Mouse (Mus musculus) MEL (cell line): ENCODE data around the gene B3gnt4. TPM values are rescaled to one million over a fixed set of nuclear protein-coding genes. Genes with fewer than 3 reads are reported as not detected.

Experiments
- DNase-seq: peaks from one replicate; pipeline ENCODE4 v3.0.0; 2011; ENCODE audit warnings: low read depth, low spot score
- H3K27ac ChIP-seq: 2 replicates; pipeline ENCODE4 v1.5.1; 2012; ENCODE audit warnings: low read depth, mild to moderate bottlenecking, control low read depth, low read length, moderate library complexity; ENCODE audit not compliant: control insufficient read depth
- H3K27me3 ChIP-seq, 2 experiments: fragments of 150-350 bp in 1 of 2; sonication (generic) in 1 of 2; 2 replicates each; pipeline ENCODE4 v1.6.1; 2012; ENCODE audit warnings: low read length in 2 of 2, mild to moderate bottlenecking in 2 of 2, improper control_type of control experiment in 1 of 2, moderate library complexity in 1 of 2; ENCODE audit not compliant: insufficient read depth in 2 of 2, control insufficient read depth in 1 of 2
- H3K36me3 ChIP-seq, 2 experiments: 2 replicates each; pipeline ENCODE4 v1.6.1; 2012 to 2014; ENCODE audit warnings: low read length in 2 of 2, improper control_type of control experiment in 1 of 2, inconsistent platforms in 1 of 2, mild to moderate bottlenecking in 1 of 2; ENCODE audit not compliant: insufficient read depth in 2 of 2, control insufficient read depth in 1 of 2
- H3K4me1 ChIP-seq, 2 experiments: fragments of 150-350 bp in 1 of 2; sonication (generic) in 1 of 2; 2 replicates each; pipeline ENCODE4 v1.6.1; 2012; ENCODE audit warnings: low read length in 2 of 2, improper control_type of control experiment in 1 of 2, mild to moderate bottlenecking in 1 of 2; ENCODE audit not compliant: insufficient read depth in 2 of 2, control insufficient read depth in 1 of 2
- H3K4me3 ChIP-seq, 2 experiments: fragments of 150-350 bp in 1 of 2; sonication (generic) in 1 of 2; 2 replicates each; pipeline ENCODE4 v1.5.1; 2012; ENCODE audit warnings: low read depth in 2 of 2, low read length in 2 of 2, mild to moderate bottlenecking in 2 of 2, moderate library complexity in 2 of 2, control low read depth in 1 of 2, improper control_type of control experiment in 1 of 2; ENCODE audit not compliant: control insufficient read depth in 1 of 2, insufficient read depth in 1 of 2
- H3K79me2 ChIP-seq: 2 replicates; pipeline ENCODE4 v1.6.1; 2012; ENCODE audit warnings: mild to moderate bottlenecking, low read length, moderate library complexity; ENCODE audit not compliant: control insufficient read depth, poor library complexity, insufficient read depth
- H3K9ac ChIP-seq: 2 replicates; pipeline ENCODE4 v1.6.1; 2012; ENCODE audit warnings: low read depth, mild to moderate bottlenecking, control low read depth, low read length, moderate library complexity; ENCODE audit not compliant: control insufficient read depth, poor library complexity, severe bottlenecking
- H3K9me3 ChIP-seq: fragments of 150-350 bp; sonication (generic); replicated peaks from 2 replicates; pipeline ENCODE4 v1.6.1; 2012; ENCODE audit warnings: mild to moderate bottlenecking, low read length, improper control_type of control experiment, moderate library complexity; ENCODE audit not compliant: insufficient read depth
- BHLHE40 ChIP-seq: IDR thresholded peaks from 2 replicates; pipeline ENCODE4 v1.6.1; 2012; ENCODE audit warnings: low read depth, mild to moderate bottlenecking, inconsistent platforms, low read length, improper control_type of control experiment, borderline replicate concordance
- CHD2 ChIP-seq: IDR thresholded peaks from 2 replicates; pipeline ENCODE4 v1.6.1; 2011; ENCODE audit warnings: low read length, improper control_type of control experiment
- CTCF ChIP-seq, 3 experiments: IDR thresholded peaks in 2 of 3; conservative IDR thresholded peaks in 1 of 3; 2 replicates each; pipeline ENCODE4 v1.5.1; 2011 to 2012; ENCODE audit warnings: low read length in 3 of 3, low read depth in 2 of 3, mild to moderate bottlenecking in 2 of 3, improper control_type of control experiment in 1 of 3, inconsistent platforms in 1 of 3, mixed read lengths in 1 of 3, moderate library complexity in 1 of 3; ENCODE audit not compliant: control insufficient read depth in 1 of 3, insufficient read depth in 1 of 3, poor library complexity in 1 of 3, severe bottlenecking in 1 of 3
- E2F4 ChIP-seq: IDR thresholded peaks from 2 replicates; pipeline ENCODE4 v1.6.1; 2011; ENCODE audit warnings: low read depth, low read length, improper control_type of control experiment, borderline replicate concordance
- ELF1 ChIP-seq: IDR thresholded peaks from 2 replicates; pipeline ENCODE4 v1.6.1; 2014; ENCODE audit warnings: low read depth, mild to moderate bottlenecking, inconsistent platforms, low read length, improper control_type of control experiment, moderate library complexity
- EP300 ChIP-seq, 2 experiments: IDR thresholded peaks; 2 replicates each; pipeline ENCODE4 v1.6.1; 2011; ENCODE audit warnings: improper control_type of control experiment in 2 of 2, low read length in 2 of 2, low read depth in 1 of 2, mild to moderate bottlenecking in 1 of 2
- GABPA ChIP-seq: IDR thresholded peaks from 2 replicates; pipeline ENCODE4 v1.6.1; 2012; ENCODE audit warnings: low read depth, mild to moderate bottlenecking, inconsistent platforms, low read length, improper control_type of control experiment, moderate library complexity
- GATA1 ChIP-seq: IDR thresholded peaks from 2 replicates; pipeline ENCODE4 v1.6.1; 2011; ENCODE audit warnings: low read depth, low read length, improper control_type of control experiment
- JUND ChIP-seq: IDR thresholded peaks from 2 replicates; pipeline ENCODE4 v1.6.1; 2011; ENCODE audit warnings: low read depth, mild to moderate bottlenecking, improper control_type of control experiment, low read length
- KAT2A ChIP-seq: conservative IDR thresholded peaks from 2 replicates; pipeline ENCODE4 v1.6.1; 2012; ENCODE audit warnings: low read depth, low read length, improper control_type of control experiment, inconsistent platforms
- MAFK ChIP-seq: IDR thresholded peaks from 2 replicates; pipeline ENCODE4 v1.6.1; 2011; ENCODE audit warnings: low read depth, mild to moderate bottlenecking, low read length, improper control_type of control experiment, borderline replicate concordance
- MAX ChIP-seq: IDR thresholded peaks from 2 replicates; pipeline ENCODE4 v1.6.1; 2011; ENCODE audit warnings: low read length, improper control_type of control experiment
- MAZ ChIP-seq: IDR thresholded peaks from 2 replicates; pipeline ENCODE4 v1.6.1; 2012; ENCODE audit warnings: low read depth, mild to moderate bottlenecking, inconsistent platforms, low read length, improper control_type of control experiment
- MEF2A ChIP-seq: IDR thresholded peaks from 2 replicates; pipeline ENCODE4 v1.6.1; 2014; ENCODE audit warnings: low read depth, mild to moderate bottlenecking, inconsistent platforms, low read length, improper control_type of control experiment; ENCODE audit not compliant: poor library complexity, insufficient replicate concordance, severe bottlenecking; ENCODE audit errors: extremely low read depth
- MYC ChIP-seq: IDR thresholded peaks from 2 replicates; pipeline ENCODE4 v1.6.1; 2011; ENCODE audit warnings: low read depth, mild to moderate bottlenecking, low read length, improper control_type of control experiment, moderate library complexity
- NELFE ChIP-seq: IDR thresholded peaks from 2 replicates; pipeline ENCODE4 v1.6.1; 2011; ENCODE audit warnings: low read depth, low read length, improper control_type of control experiment
- NRF1 ChIP-seq: IDR thresholded peaks from 2 replicates; pipeline ENCODE4 v1.6.1; 2014; ENCODE audit warnings: low read depth, mild to moderate bottlenecking, inconsistent platforms, low read length, improper control_type of control experiment, moderate library complexity; ENCODE audit not compliant: poor library complexity, insufficient read depth, severe bottlenecking
- POLR2AphosphoS2 ChIP-seq: IDR thresholded peaks from 2 replicates; pipeline ENCODE4 v1.6.1; 2011; ENCODE audit warnings: low read length, improper control_type of control experiment
- RCOR1 ChIP-seq: IDR thresholded peaks from 2 replicates; pipeline ENCODE4 v1.6.1; 2012; ENCODE audit warnings: low read depth, mild to moderate bottlenecking, inconsistent platforms, low read length, improper control_type of control experiment
- SIN3A ChIP-seq: IDR thresholded peaks from 2 replicates; pipeline ENCODE4 v1.6.1; 2012; ENCODE audit warnings: low read length, improper control_type of control experiment, inconsistent platforms
- SMC3 ChIP-seq: IDR thresholded peaks from 2 replicates; pipeline ENCODE4 v1.6.1; 2011; ENCODE audit warnings: low read depth, low read length, improper control_type of control experiment
- UBTF ChIP-seq: IDR thresholded peaks from 2 replicates; pipeline ENCODE4 v1.6.1; 2012; ENCODE audit warnings: low read depth, mild to moderate bottlenecking, inconsistent platforms, low read length, improper control_type of control experiment, moderate library complexity, borderline replicate concordance; ENCODE audit not compliant: insufficient read depth
- ZKSCAN1 ChIP-seq: IDR thresholded peaks from 2 replicates; pipeline ENCODE4 v1.6.1; 2012; ENCODE audit warnings: low read depth, mild to moderate bottlenecking, inconsistent platforms, low read length, improper control_type of control experiment, moderate library complexity
- ZMIZ1 ChIP-seq: IDR thresholded peaks from 2 replicates; pipeline ENCODE4 v1.6.1; 2012; ENCODE audit warnings: low read depth, mild to moderate bottlenecking, inconsistent platforms, low read length, improper control_type of control experiment, moderate library complexity
- ZNF384 ChIP-seq: IDR thresholded peaks from 2 replicates; pipeline ENCODE4 v1.6.1; 2012; ENCODE audit warnings: low read depth, mild to moderate bottlenecking, inconsistent platforms, low read length, improper control_type of control experiment
- polyA plus RNA-seq, 2 experiments: library from polyadenylated mRNA; stranded (reverse) in 1 of 2; unstranded in 1 of 2; fragments of >175 nt in 1 of 2; fragments of >200 nt in 1 of 2; gene quantifications; 2 replicates each; pipeline versions ENCODE4 v1.2.1 to v1.2.4; 2012; ENCODE audit warnings: low replicate concordance in 2 of 2, low read depth in 1 of 2; ENCODE audit not compliant: insufficient read length in 2 of 2, insufficient read depth in 1 of 2, missing spikeins in 1 of 2
- total RNA-seq: library from RNA; depleted of rRNA; stranded (reverse); fragments of 300-350 nt; gene quantifications from 2 replicates; pipeline ENCODE4 v1.2.3, GENCODE M21; 2012

Gene B3gnt4
- total and polyA plus RNA-seq, 3 experiments: 0.25 to 0.39 TPM; not detected in 1

- no peak for DNase-seq
- peaks cover 0 to 8% of the 10 kb centered on the region in 2 experiments; a peak in 2 of 4 replicates for H3K36me3 ChIP-seq
- no peak for TF ChIP-seq JUND
- no peak for TF ChIP-seq ELF1
- TF ChIP-seq UBTF: no peak
- TF ChIP-seq ZMIZ1: no peak
- no peak for TF ChIP-seq ZNF384
- TF ChIP-seq BHLHE40: no peak
- no peak for TF ChIP-seq GABPA
- no peak for TF ChIP-seq CHD2
- TF ChIP-seq ZKSCAN1: no peak
- TF ChIP-seq, all 39 proteins: peak for 0
- peaks cover 4 to 9% of the 10 kb centered on the region in 2 experiments for H3K4me1 ChIP-seq
- no peaks in the 10 kb centered on the region for H3K27me3 ChIP-seq
- no peak overlapping the region for H3K27ac ChIP-seq
- H3K9ac ChIP-seq: no peak overlapping the region
- H3K79me2 ChIP-seq: no peaks in the 10 kb centered on the region
- no peaks in the 10 kb centered on the region for H3K9me3 ChIP-seq
- H3K4me3 ChIP-seq: no peak overlapping the region
These were observed 45.6 kb upstream of the B3gnt4 start for GRCm38 (mm10) chr5:123464638-123465037.

- Histone ChIP-seq H3K9ac (no peak overlapping the region), H3K4me3 (no peak overlapping the region)
- DNase-seq: no peak
These were observed 39.4 kb upstream of the B3gnt4 start for GRCm38 (mm10) chr5:123470784-123471400.

GRCm38 (mm10) chr5:123473817-123474216 lies 36.4 kb upstream of the B3gnt4 start:
- H3K4me1 ChIP-seq: no peaks in the 10 kb centered on the region
- H3K79me2 ChIP-seq: no peaks in the 10 kb centered on the region
- no peaks in the 10 kb centered on the region for H3K9me3 ChIP-seq
- no peak for DNase-seq
- no peak overlapping the region for H3K4me3 ChIP-seq
- H3K36me3 ChIP-seq: no peaks in the 10 kb centered on the region
- H3K27ac ChIP-seq: no peak overlapping the region
- TF ChIP-seq MYC (no peak), GABPA (no peak), POLR2AphosphoS2 (no peak), MAX (no peak), KAT2A (no peak), NRF1 (no peak), RCOR1 (no peak), E2F4 (no peak), SMC3 (no peak), UBTF (no peak), CHD2 (no peak), MAFK (no peak), EP300 (IDR thresholded peaks at IDR 0.05; ENCODE audit: low read depth in 1 of 2, low read length in 2 of 2) (no peak), GATA1 (no peak), BHLHE40 (no peak), ZMIZ1 (no peak), MEF2A (no peak), SIN3A (no peak), CTCF (IDR thresholded peaks at IDR 0.05 in 2 of 3, conservative IDR thresholded peaks at IDR 0.05 in 1 of 3; ENCODE audit: control insufficient read depth in 1 of 3, insufficient read depth in 1 of 3, low read depth in 2 of 3, low read length in 3 of 3, poor library complexity in 1 of 3, severe bottlenecking in 1 of 3) (no peak), NELFE (no peak)
- no peaks in the 10 kb centered on the region; a peak in 3 of 4 replicates for H3K27me3 ChIP-seq
- H3K9ac ChIP-seq: no peak overlapping the region

More at GRCm38 (mm10) chr5:123470784-123471400, 39.4 kb upstream of the B3gnt4 start:
- no peaks in the 10 kb centered on the region for H3K9me3 ChIP-seq
- H3K27ac ChIP-seq: no peak overlapping the region
- H3K36me3 ChIP-seq: no peaks in the 10 kb centered on the region
- H3K27me3 ChIP-seq: no peaks in the 10 kb centered on the region; a peak in 1 of 4 replicates
- TF ChIP-seq E2F4: no peak
- no peak for TF ChIP-seq MAZ
- H3K4me1 ChIP-seq: no peaks in the 10 kb centered on the region
- no peaks in the 10 kb centered on the region for H3K79me2 ChIP-seq
